Mouse (Mus musculus): ENCODE data around the gene Colec11.

- TF ChIP-seq CTCF (conservative IDR thresholded peaks at IDR 0.05 in 1 of 2, IDR thresholded peaks at IDR 0.05 in 1 of 2; ENCODE audit: low read depth in 2 of 2, low read length in 2 of 2) (no peak), POLR2A (IDR thresholded peaks at IDR 0.05; ENCODE audit: low read depth, low read length) (no peak), ZKSCAN1 (IDR thresholded peaks at IDR 0.05; ENCODE audit: borderline replicate concordance, low read depth, low read length) (no peak), SMC3 (IDR thresholded peaks at IDR 0.05; ENCODE audit: low read depth, low read length) (no peak), ELF1 (IDR thresholded peaks at IDR 0.05; ENCODE audit: low read depth, low read length) (no peak), ZC3H11A (IDR thresholded peaks at IDR 0.05; ENCODE audit: low read depth, low read length) (no peak)
These were observed 45.0 kb downstream of the Colec11 start for GRCm38 (mm10) chr12:28578147-28578546.

All from CH12.LX (cell line).